Mouse (Mus musculus) NIH3T3 (cell line): ENCODE measurements around the gene B3gnt9.
"Not testable (repeated sequence)": the region's sequence is repeated elsewhere in the genome, so short reads cannot be mapped to it uniquely, and the experiment has no call there.

ENCODE experiments used
- DNase-seq: peaks from one replicate; pipeline ENCODE4 v3.0.0-alpha.2; 2012; ENCODE audit warnings: low read depth

The B3gnt9 gene

DNA sequence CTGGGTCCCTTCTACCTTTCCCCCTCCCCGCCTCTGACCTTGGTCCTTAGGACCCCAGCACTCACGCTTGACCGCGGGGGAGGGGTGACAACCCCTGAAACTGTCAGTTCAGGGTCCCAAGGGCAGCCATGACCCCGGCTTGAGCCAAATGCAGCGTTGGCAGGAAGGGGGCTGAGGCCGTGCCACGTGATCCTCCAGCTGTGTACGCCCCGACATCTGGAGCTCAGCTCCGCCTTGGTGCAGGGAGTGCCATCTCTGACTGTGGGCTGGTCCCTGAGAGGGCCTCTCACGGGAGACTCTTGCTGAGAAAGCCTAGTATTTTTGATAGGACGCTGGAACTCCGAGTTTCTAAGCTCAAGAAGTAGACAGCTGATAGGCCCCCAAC lies at the start of gene B3gnt9:
Gene B3gnt9, minus strand, starts transcription at position 188 of the 385 bp plus-strand sequence.
- peak; percentile 89 for DNase-seq

DNA sequence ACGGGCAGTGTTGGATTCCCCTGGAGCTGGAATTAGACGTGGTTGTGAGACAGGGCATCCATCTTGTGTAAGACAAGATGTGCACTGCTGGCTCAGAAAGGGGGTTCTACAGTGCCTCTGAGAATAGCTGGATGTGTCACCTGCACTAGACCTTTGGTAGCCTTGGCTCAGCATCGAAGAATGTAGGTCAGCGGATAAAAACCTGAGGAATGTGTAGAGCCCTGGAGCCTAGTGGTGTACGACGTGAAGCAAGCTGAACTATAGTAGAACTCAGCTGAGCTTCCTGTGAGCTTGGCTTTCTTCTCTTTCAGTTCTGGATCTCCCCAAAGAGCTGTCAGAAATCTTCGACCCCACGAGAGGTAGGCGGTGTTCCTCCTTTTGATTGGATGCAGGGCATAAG lies 48.9 kb upstream of the B3gnt9 start:
- no peak for DNase-seq

DNA sequence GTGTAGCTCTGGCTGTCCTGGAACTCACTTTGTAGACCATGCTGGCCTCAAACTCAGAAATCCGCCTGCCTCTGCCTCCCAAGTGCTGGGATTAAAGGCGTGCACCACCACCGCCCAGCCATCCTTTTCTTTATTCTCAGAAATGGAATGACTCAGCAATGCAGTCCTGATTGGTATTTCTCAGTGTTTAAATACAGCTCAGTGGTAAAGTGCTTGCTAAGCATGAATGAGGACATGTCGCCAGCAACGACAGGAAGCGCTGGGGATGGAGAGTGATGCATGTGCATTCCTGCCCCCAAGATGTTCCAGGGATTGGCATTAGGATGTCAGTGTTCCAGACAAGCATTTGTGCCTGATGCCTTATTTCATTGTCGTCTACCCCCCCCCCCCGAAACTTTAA lies 48.4 kb upstream of the B3gnt9 start:
- DNase-seq: peak; percentile 33

DNA sequence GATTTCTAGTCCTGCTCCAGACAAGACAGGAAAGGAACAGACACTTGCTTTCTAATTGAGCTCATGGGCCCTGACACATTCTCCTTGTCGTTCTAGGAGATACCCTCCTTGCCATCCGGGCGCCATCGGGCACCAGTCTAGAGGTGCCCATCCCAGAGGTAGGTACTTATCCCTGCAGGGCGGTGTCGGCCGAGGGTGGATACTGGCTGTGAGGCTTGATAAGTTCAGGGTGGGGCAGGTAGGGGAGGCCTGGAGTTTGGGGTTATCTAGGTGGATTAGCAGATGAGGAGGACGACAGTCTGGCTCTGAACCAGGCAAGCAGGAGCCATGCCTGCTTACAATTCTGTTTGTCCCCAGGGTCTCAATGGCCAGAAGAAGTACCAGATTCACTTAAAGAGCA lies 45.0 kb upstream of the B3gnt9 start:
- DNase-seq: no peak

DNA sequence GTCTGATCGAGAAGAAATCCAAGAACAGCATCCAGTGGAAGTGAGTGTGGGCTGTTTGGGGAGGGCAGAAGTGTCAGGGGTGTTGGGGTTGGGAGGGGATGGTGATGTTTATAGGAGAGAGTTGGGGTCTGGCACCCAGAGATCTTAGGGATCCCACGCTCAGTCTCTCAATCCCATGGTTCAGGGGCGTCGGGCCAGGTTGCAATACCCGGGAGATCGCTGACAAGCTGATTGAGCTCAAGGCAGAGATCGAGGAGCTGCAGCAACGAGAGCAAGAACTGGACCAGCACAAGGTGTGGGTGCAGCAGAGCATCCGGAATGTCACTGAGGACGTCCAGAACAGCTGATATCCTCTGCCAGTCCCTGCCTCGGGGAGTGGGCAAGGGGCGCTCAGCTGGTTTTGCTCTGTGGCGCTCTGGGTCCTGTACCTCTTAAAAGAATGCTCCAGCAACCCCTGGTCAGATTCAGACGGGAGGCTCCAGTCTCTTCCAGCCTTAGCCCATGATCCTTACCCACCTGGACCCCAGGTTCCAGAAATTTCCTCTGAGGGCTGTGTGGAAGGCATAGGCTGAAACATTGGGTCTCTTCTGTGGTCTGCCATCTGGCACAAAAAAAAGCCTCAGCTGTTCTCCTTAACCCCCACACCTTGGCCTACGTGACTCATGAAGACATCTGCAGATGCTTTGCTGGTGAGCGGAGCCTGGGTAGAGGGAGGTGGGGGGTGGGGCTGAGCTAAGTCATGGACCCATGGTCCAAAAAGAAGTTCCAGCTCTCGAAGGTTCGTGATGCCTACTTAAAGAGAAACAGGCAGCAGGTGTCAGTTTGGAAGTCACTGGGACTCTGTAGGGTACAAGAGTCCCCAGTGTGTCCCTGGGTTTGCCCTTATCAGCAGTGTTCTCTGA lies 43.6 kb upstream of the B3gnt9 start:
- peak; percentile 73 for DNase-seq

DNA sequence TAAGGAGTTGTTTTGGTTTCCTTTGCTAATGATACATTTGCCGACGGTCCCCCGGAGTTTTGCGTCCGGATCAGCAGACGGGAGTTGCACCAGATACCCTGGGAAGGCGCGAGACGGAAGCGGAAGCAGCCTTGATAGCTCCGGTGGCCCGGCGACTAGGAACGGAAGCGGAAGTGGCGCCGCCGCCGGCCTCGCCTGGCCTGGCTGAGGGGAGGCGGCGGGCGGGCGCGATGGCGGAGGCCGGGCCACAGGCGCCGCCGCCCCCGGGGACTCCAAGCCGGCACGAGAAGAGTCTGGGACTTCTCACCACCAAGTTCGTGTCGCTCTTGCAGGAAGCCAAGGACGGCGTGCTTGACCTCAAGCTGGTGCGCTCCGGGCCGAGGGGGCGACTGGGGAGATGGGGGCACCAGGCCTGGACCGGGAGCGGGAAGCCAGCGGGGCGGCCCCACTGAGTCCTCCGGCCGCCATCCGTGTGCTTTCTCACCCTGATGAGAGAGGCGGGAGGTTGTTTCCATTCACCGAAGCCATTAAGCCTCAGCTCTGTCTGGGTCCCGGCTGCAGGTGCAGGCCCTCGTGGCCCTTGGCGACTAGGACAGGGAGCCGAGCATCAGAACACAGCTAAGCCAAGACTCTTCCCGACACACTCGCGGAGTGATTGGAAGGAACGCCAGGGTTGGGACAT lies 42.7 kb upstream of the B3gnt9 start, which contains the start of gene E2f4:
Gene E2f4, plus strand, starts transcription at position 153 of the 682 bp plus-strand sequence.
- peak; percentile 95 for DNase-seq

DNA sequence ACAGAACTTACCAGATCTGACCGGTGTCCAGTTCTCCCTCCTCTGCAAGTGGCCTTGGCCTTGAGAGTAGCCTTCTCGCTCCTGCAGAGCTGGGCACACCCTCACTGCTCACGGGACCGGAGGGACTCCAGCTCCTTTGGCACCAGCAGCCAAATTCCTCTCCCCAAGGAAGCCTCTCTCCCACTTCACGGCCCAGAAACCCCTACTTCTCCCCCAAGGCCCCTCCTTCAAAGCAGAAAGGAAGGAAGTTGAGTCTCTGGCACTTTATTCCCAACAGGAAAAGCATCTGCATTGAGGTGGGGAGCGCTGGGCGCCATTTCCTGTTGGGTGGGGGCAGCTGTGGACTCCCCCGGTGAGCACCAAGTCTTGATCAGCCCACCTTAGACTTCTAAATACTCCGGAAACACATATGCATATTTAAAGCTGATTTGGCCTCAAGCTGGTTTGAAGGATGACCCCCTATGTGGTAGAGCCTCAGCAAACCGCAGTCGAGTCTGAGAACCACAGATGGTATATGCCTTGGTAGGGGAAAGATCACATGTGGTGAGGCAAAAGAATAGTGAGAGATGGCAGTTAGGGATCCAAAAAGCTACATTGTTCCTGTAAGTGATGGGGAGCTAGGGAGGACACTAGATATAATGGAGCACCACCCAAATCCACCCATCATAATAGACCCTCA lies 41.1 kb upstream of the B3gnt9 start, which contains the start of gene Exoc3l:
Gene Exoc3l, minus strand, starts transcription at position 207 of the 679 bp plus-strand sequence.
- DNase-seq: no peak

DNA sequence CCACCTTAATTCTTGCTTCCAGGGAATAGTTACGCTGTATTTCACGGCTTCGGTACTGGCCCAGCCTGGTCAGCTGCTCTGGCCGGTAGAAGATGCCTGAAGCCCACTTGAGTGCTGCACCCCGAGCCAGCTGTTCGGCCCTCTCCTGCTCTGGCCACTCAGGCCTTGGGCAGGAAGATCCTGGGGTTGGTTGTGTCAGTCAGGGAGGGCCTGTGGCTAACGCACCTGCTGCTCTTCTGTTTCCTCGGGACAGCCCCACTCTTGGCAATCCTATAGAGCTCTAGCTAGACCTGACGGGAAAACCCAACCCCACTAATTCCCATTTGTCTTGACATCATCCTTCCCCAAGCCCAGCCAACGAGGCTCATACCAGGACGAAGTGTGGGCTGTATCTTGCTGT lies 40.3 kb upstream of the B3gnt9 start:
- DNase-seq: no peak

DNA sequence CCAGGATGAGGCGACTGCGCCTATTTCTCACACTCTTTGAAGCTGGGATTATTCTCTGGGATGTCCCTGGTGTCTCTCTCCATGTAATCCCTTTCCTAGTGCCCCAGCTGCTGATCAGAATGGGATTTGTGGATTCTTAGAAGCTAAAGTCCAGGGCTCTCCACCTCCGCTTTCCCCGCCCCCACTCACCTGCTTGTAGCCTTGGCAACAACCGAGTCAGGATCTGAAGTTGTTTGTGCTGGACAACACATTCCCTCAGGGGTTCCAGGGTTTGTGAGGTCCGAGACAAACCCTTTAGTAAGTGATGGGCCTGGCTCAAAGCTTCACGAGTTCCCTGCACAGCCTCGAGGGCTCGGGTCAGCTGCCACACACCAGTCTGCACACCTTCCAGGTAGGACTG lies 39.8 kb upstream of the B3gnt9 start:
- no peak for DNase-seq

DNA sequence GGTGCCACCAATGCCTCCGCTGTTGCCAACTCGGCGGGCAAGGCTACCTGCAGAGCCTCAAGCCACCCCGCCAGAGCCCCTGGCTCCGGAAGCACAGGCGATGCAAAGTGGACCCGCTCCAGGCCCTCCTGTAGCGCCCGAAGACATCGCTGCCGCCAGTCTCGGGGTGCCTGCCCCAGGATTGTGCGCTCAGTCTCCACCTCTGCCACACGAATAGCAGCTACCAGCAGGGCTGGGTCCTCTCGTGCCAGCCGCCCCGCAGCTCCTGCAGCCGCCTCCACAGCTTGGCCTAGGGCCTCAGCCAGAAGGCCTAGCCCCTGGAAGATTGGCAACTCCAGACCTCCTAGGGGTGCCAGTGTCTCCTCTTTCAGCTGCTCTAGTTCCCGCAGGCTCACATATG lies 38.5 kb upstream of the B3gnt9 start:
- no peak for DNase-seq

DNA sequence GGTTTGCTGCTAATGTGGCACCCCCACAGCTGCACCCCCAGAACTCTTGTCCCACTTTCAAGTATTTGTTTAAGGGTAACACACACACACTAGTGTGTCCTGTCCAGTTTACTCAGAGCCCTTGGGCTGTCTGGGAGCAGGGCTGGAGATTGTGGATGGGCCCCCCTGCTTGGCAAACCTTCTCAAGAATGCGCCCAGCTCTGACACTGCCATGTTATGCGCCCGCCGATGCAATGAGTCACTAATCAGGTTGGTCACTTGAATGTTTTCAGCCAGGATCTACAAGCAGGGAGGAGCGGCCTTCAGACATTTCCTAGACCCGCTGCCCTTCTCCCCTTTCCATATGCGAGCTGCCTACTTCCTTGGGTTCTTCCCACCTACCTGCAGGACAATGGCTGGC lies 37.5 kb upstream of the B3gnt9 start:
- DNase-seq: peak; percentile 83

DNA sequence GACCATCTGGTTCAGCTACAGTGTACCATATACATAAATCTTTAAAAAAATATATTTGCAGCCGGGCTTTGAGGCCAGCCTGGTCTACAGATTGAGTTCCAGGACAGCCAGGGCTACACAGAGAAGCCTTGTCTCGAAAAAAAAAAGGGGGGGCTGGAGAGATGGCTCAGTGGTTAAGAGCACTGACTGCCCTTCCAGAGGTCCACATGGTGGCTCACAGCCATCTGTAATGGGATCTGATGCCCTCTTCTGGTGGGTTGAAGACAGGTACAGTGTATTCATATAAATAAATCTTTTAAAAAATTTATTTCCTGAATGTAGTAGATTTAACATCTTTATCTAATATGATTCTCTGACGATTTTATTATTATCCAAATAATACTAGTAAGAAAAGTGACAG lies 36.8 kb upstream of the B3gnt9 start:
- DNase-seq: peak; percentile 51

DNA sequence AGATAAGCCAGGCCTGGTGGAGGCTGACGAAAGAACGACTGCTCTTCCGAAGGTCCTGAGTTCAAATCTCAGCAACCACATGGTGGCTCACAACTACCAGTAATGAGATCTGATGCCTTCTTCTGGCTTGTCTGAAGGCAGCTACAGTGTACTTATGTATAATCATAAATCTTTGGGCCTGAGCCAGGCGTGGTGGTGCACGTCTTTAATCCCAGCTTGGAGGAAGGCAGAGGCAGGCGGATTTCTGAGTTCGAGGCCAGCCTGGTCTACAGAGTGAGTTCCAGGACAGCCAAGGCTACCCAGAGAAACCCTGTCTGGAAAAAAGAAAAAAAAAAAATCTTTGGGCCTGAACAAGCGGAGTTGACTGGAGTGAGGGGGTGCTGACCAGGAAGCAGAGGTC lies 36.4 kb upstream of the B3gnt9 start:
- not testable (repeated sequence) for DNase-seq

DNA sequence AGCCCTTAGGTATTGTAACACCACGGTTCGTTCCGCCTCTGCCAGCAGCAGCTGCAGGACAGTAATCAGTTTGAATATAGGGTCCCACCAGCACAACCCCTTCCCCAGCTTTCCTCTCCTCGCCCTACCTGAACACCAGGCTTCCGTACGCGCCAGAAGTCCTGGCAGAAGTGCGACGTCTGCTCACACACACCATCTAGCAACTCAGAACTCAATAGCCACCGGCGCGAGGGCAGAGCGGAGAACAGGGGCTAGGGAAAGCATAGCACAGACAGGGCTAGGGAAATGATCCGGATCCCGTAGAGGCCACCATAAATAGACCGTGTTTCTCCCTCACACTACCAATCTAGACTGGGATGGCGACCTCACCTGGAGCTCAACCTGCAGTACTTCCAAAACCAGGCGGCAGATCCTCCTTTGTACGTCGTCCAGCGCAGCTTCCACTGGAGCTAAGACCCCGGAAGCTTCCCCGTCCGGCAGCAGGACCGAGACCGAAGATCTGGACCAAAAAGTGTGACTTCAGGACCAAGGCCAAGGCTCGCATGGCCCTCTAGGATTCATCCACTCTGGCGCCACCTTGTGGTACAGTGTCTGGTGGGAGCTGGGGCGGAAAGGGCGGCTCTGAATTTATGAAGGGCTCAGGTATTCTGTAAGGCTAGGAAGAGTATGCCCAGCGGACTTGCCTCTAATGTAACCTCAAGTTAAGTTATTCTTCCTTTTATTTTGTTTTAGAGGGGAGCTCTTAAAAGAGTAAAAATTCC lies 35.8 kb upstream of the B3gnt9 start:
- DNase-seq: peak; percentile 88

DNA sequence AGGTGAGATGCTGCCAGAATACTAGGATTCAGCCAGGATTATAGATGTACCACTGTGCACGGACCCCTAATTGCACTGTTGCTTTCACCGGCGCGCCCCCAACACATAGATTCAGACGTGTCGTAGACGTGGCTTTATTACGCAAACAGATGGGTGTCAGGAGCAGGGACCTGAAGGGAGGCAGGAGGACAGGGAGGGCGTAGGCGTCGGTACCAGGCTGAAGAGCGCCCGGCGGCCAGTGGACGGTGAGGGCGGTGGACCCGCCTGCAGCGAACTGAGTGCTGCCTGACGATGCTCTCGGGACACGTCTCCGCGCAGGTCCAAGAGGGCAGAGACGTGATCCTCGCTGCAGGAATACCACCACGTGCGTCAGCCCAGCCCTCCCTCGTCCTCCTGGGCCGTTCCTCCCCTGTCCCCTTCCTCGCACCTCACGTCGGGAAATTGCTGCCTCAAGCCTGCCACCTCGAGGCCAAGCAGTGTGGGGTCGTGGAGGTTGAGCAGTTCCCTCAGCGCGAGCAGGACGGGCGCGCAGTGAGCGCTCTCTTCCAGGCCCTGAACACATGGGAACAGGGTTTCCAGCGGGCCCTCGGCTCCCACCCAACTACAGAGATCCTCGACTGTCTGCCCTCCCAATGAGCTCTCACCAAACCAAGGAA lies 35.0 kb upstream of the B3gnt9 start, which contains the start of gene 4931428F04Rik:
Gene 4931428F04Rik, minus strand, starts transcription at position 60 of the 656 bp plus-strand sequence.
- DNase-seq: peak; percentile 33

DNA sequence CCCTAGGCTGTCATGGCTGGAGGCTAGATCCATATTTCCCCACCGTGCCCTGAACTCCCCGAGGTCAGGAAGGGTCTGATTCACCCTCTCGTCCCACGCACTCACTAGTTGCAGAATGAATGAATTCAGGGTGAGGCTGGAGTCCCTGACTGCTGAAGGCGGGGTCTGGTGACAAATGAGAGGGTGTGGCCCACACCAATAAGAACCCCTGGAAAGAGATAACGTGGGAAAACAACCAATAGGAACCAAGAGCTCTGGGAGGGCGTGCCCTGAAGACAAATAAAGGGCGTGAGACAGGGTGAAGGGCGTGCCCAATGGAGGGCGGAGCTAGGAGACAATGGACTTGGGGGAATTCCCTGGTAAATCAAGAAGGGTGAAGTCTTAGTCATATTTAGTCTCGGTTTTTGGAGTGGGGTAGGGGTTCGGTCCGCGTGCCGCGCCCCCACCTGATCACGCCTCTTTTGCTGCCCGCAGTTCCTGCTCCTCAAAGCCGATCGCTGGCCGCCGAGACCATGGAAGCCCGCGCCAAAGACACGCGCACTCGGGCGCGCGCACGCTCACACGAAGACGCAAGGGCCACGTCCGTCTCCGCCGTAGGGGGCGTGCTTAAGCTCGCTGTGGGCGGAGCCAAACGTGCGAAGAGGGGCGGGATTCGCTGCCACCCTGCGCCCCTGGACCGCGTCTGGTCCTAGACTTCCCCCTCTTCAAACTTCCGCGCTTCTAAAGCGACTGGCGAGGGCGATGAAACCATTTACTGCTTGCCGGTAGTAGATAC lies 34.2 kb upstream of the B3gnt9 start:
- peak; percentile 98 for DNase-seq

DNA sequence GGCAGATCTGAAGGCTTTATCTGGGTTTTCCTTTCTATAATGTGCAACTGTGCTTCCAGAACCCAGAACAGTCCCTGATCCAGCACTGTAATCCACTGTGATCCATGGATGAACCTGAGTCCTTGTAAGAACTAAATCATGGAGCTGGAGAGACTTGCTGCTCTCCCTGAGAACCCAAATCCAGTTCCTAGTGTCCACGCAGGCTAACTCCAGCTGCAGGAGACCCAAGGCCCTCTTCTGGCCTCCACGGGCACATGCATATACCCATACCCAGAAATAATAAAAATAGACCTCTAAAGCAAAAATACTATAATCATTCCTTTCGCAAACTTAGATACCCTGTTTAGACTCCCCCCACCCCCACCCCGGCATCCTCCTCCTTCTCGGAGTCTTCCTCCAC lies 33.3 kb upstream of the B3gnt9 start:
- DNase-seq: peak; percentile 61

DNA sequence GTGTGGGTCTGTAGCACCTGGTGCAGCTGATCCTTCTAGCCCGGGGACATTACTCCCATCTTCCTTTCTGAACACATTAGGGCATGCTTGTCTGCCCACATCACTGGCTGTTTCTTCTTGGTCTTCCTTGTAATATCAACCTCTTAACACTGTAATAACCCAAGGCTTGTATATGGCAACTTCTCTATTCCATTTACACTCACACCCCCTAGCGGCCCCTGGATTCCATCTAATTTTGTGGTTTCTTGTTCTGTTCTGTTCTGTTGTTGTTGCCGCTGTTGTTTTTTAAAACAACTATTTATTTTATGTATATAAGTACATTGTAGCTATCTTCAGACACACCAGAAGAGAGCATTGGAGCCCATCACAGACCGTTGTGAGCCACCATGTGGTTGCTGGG lies 32.0 kb upstream of the B3gnt9 start:
- peak; percentile 33 for DNase-seq

DNA sequence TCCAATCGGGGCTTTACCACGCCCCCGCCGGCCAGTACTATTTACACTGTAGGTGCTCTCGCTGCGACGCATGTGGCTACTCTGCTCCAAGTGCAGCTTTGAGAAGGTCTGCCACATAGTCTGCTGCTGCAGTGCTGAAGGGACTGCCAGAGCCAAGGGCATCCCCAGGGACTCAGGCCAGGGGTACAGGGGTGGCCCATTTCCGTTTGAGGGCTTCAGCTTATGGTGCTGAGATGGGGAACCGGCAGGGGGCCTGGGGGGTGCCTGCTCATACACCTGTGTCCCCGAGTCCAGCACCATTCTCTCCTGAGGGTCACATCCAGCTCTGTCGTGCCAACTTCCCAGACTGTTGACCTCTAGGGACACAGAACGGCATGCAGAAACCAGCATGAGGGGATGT lies 30.6 kb upstream of the B3gnt9 start:
- no peak for DNase-seq

DNA sequence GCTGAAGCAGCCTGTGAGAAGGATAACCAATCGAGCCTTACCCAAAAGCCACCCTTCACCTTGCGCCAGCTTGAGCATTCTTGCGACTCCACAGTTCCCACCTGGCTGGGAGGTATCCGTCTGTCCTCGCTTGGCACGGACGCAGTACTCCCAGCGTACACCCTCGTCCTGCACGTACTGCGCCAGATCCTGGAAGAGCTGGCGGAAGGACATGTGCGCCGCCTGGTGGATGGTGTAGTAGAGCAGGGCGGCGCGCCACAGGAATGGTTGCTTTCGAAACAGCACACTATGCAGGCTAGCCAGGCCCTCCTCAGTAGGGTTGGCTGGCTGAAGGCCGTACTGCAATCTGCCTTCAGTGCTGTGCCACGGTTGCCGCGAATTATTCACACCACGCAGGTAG lies 28.1 kb upstream of the B3gnt9 start:
- peak; percentile 56 for DNase-seq
